Mouse (Mus musculus) cortical plate, adult 2 months (tissue): ENCODE measurements at regions not wholly inside any gene's neighbourhood (a gene's known extent, or its start where the extent isn't known, plus 50 kb on each side); places are given as distances from the start of the nearest gene placed in this dataset.

Experiments
- H3K27ac ChIP-seq: fragments of 200-500 bp; 2 replicates; pipeline ENCODE4 v1.5.1; 2012; ENCODE audit warnings: low read length, control low read depth, inconsistent platforms; ENCODE audit not compliant: insufficient read depth
- H3K4me1 ChIP-seq: fragments of 200-500 bp; 2 replicates; pipeline ENCODE4 v1.6.1; 2011; ENCODE audit warnings: low read length; ENCODE audit not compliant: control insufficient read depth, insufficient read depth
- H3K4me3 ChIP-seq: fragments of 200-500 bp; 2 replicates; pipeline ENCODE4 v1.5.1; 2011; ENCODE audit warnings: mild to moderate bottlenecking, low read length, control low read depth; ENCODE audit not compliant: insufficient read depth
- CTCF ChIP-seq: fragments of 200-500 bp; IDR thresholded peaks from 2 replicates; pipeline ENCODE4 v1.5.1; 2011; ENCODE audit warnings: mild to moderate bottlenecking, control low read depth, low read length; ENCODE audit not compliant: insufficient read depth; ENCODE audit errors: extremely low read depth
- POLR2A ChIP-seq: fragments of 200-500 bp; IDR thresholded peaks from 2 replicates; pipeline ENCODE4 v1.6.1; 2011; ENCODE audit warnings: mild to moderate bottlenecking, low read length, control low read depth; ENCODE audit not compliant: insufficient read depth; ENCODE audit errors: extremely low read depth

- Histone ChIP-seq H3K4me3 (no peak overlapping the region), H3K4me1 (no peaks in the 10 kb centered on the region), H3K27ac (no peak overlapping the region)
- no peak for TF ChIP-seq CTCF
- no peak for TF ChIP-seq POLR2A
These were observed 1012.6 kb downstream of the Cdh8 start for GRCm38 (mm10) chr8:98403645-98404032.

- TF ChIP-seq POLR2A = no peak
- no peak for TF ChIP-seq CTCF
- Histone ChIP-seq H3K4me3 (no peak overlapping the region), H3K4me1 (no peaks in the 10 kb centered on the region), H3K27ac (no peak overlapping the region)
These were observed 1013.2 kb downstream of the Cdh8 start for GRCm38 (mm10) chr8:98402852-98403644.

GRCm38 (mm10) chr8:98381815-98382214 lies 1034.5 kb downstream of the Cdh8 start:
- TF ChIP-seq POLR2A (no peak), CTCF (0 out of 2 replicates have a peak, but pooled peaks have one; percentile 0)
- Histone ChIP-seq H3K4me3 (no peak overlapping the region), H3K27ac (no peak overlapping the region), H3K4me1 (no peaks in the 10 kb centered on the region)

- TF ChIP-seq CTCF (no peak), POLR2A (no peak)
- no peak overlapping the region for H3K27ac ChIP-seq
- no peaks in the 10 kb centered on the region for H3K4me1 ChIP-seq
- H3K4me3 ChIP-seq = no peak overlapping the region
These were observed 1035.9 kb downstream of the Cdh8 start for GRCm38 (mm10) chr8:98380387-98380786.

GRCm38 (mm10) chr8:98377743-98378142 lies 1038.5 kb downstream of the Cdh8 start:
- Histone ChIP-seq H3K4me1 (no peaks in the 10 kb centered on the region), H3K4me3 (no peak overlapping the region), H3K27ac (no peak overlapping the region)
- no peak for TF ChIP-seq CTCF
- no peak for TF ChIP-seq POLR2A

GRCm38 (mm10) chr8:98372711-98373420 lies 1043.4 kb downstream of the Cdh8 start:
- H3K4me3 ChIP-seq = no peak overlapping the region

GRCm38 (mm10) chr8:98365378-98366095 lies 1050.7 kb downstream of the Cdh8 start:
- H3K4me1 ChIP-seq = no peaks in the 10 kb centered on the region
- H3K27ac ChIP-seq = no peak overlapping the region
- no peak overlapping the region for H3K4me3 ChIP-seq
- TF ChIP-seq CTCF (no peak), POLR2A (no peak)

More at GRCm38 (mm10) chr8:98372711-98373420, 1043.4 kb downstream of the Cdh8 start:
- Histone ChIP-seq H3K4me1 (no peaks in the 10 kb centered on the region), H3K27ac (no peak overlapping the region)
- TF ChIP-seq CTCF (no peak), POLR2A (no peak)

GRCm38 (mm10) chr8:98337279-98337678 lies 1079.0 kb downstream of the Cdh8 start:
- Histone ChIP-seq H3K27ac (no peak overlapping the region), H3K4me3 (no peak overlapping the region), H3K4me1 (no peaks in the 10 kb centered on the region)
- TF ChIP-seq CTCF (no peak), POLR2A (no peak)

GRCm38 (mm10) chr8:98309405-98309990 lies 1106.8 kb downstream of the Cdh8 start:
- Histone ChIP-seq H3K4me3 (no peak overlapping the region), H3K27ac (no peak overlapping the region), H3K4me1 (no peaks in the 10 kb centered on the region)
- TF ChIP-seq POLR2A (no peak), CTCF (no peak)

GRCm38 (mm10) chr8:98294975-98295374 lies 1121.3 kb downstream of the Cdh8 start:
- H3K4me1 ChIP-seq = no peaks in the 10 kb centered on the region
- TF ChIP-seq CTCF (no peak), POLR2A (no peak)
- H3K4me3 ChIP-seq = no peak overlapping the region
- H3K27ac ChIP-seq = no peak overlapping the region
